Mouse (Mus musculus) heart, embryonic 14.5 days (tissue): ENCODE data around the gene Ltbp1. TPM values are rescaled to one million over a fixed set of nuclear protein-coding genes. Genes with fewer than 3 reads are reported as not detected.

Source experiments
- ATAC-seq: fragments of 200-750 bp; cut with Nextera tagmentation; 2 replicates; pipeline ENCODE4 v1.8.0; 2017; ENCODE audit warnings: low read depth, moderate TSS enrichment; ENCODE audit not compliant: insufficient number of reproducible peaks, insufficient read depth, low FRiP score
- H3K27ac ChIP-seq, 2 experiments: fragments of 200-500 bp in 1 of 2; fragments of 300-500 bp in 1 of 2; sonication (generic) in 1 of 2; replicated peaks in 1 of 2; 2 replicates each; pipeline ENCODE4 v1.5.1; 2012 to 2014; ENCODE audit warnings: low read depth in 2 of 2, low read length in 2 of 2, control low read depth in 1 of 2, mild to moderate bottlenecking in 1 of 2, mixed read lengths in 1 of 2; ENCODE audit not compliant: control insufficient read depth in 1 of 2, insufficient read depth in 1 of 2
- H3K27me3 ChIP-seq: fragments of 300-500 bp; sonication (generic); 2 replicates; pipeline ENCODE4 v1.6.1; 2014; ENCODE audit warnings: mild to moderate bottlenecking, low read length, control low read depth; ENCODE audit not compliant: control insufficient read depth, insufficient read depth
- H3K36me3 ChIP-seq: fragments of 300-500 bp; sonication (generic); 2 replicates; pipeline ENCODE4 v1.6.1; 2014; ENCODE audit warnings: mild to moderate bottlenecking, control low read depth, low read length, mixed read lengths; ENCODE audit not compliant: control insufficient read depth, insufficient read depth
- H3K4me1 ChIP-seq, 2 experiments: fragments of 200-500 bp in 1 of 2; fragments of 300-500 bp in 1 of 2; sonication (generic) in 1 of 2; 2 replicates each; pipeline ENCODE4 v1.6.1; 2012 to 2014; ENCODE audit warnings: low read length in 2 of 2, control low read depth in 1 of 2, mixed read lengths in 1 of 2; ENCODE audit not compliant: control insufficient read depth in 2 of 2, insufficient read depth in 2 of 2
- H3K4me2 ChIP-seq: fragments of 300-500 bp; sonication (generic); 2 replicates; pipeline ENCODE4 v1.6.1; 2014; ENCODE audit warnings: mild to moderate bottlenecking, low read length
- H3K4me3 ChIP-seq, 2 experiments: fragments of 200-500 bp in 1 of 2; fragments of 300-500 bp in 1 of 2; sonication (generic) in 1 of 2; 2 replicates each; pipeline ENCODE4 v1.5.1; 2012 to 2014; ENCODE audit warnings: low read length in 2 of 2, mild to moderate bottlenecking in 2 of 2, control low read depth in 1 of 2, low read depth in 1 of 2, moderate library complexity in 1 of 2; ENCODE audit not compliant: control insufficient read depth in 1 of 2, insufficient read depth in 1 of 2
- H3K9ac ChIP-seq: fragments of 300-500 bp; sonication (generic); 2 replicates; pipeline ENCODE4 v1.6.1; 2014; ENCODE audit warnings: mild to moderate bottlenecking, low read length
- H3K9me3 ChIP-seq: fragments of 300-500 bp; sonication (generic); 2 replicates; pipeline ENCODE4 v1.6.1; 2016; ENCODE audit warnings: low read length, control low read depth; ENCODE audit not compliant: control insufficient read depth
- WGBS: fragments of 180-500 bp; shearing (Covaris S2); extraction: QIAGEN DNeasy Blood & Tissue Kit; methylation state at CpG from one replicate; pipeline ENCODE4 v1.1.7; 2014; 5-methylcytosine and 5-hydroxymethylcytosine counted together
- polyA plus RNA-seq: library from polyadenylated mRNA; unstranded; fragments of >200 nt; fragmentation: Nextera tagmentation; extraction: Ambion mirVana; gene quantifications from 2 replicates; pipeline ENCODE4 v1.2.1, GENCODE M21; 2014

The Ltbp1 gene
- polyA plus RNA-seq, 1 experiment from 2014 or later: 38.1 TPM

DNA sequence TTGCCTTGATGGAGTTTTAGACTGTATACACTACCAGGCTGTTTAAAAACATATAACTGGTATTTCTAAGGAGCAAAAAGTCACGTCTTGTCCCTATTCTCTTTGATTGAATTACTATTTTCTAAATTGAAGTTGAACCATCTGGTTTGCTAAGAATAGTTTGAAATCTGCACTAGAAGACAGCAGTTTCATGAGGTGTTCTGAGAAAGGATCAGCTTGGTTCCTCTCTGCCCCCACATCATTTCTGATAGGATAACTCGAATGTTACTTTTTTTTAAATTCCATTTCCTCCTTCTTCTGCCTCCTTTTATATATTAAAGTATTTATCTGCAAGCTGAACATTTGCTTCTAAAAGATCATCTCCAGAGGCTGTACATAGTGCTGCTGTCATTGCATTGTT lies 231.2 kb downstream of the Ltbp1 start:
- Histone ChIP-seq H3K9ac (no peak overlapping the region), H3K36me3 (peaks cover 6% of the 10 kb centered on the region; the same call in 1 of the 2 replicates), H3K27ac (no peak overlapping the region), H3K9me3 (no peaks in the 10 kb centered on the region), H3K4me1 (peaks cover 0 to 8% of the 10 kb centered on the region in 2 experiments; a peak in 2 of 4 replicates), H3K27me3 (no peaks in the 10 kb centered on the region), H3K4me3 (no peak overlapping the region), H3K4me2 (no peak overlapping the region)
- ATAC-seq: no peak
- 86% methylated on average over 2 of the region's 2 CpGs for WGBS

DNA sequence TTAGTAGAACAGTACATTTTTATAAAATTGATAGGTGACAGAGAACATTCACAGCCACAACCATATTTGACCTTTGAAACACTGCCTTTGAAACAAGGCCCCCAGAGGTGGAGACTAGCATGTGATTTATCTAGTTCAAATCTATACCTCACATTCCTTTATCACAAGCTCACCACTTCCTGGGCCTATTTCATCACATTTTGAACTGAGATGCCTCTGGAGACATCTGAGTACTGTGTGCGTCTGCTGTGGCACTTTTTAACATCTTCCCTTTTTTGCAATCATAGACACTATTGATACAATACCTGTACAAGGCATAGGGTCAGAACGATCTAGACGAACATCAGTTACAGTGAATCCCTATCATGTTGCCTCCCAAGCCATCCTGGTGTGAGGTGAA lies 232.1 kb downstream of the Ltbp1 start:
- Histone ChIP-seq H3K4me3 (no peak overlapping the region), H3K9ac (no peak overlapping the region)

DNA sequence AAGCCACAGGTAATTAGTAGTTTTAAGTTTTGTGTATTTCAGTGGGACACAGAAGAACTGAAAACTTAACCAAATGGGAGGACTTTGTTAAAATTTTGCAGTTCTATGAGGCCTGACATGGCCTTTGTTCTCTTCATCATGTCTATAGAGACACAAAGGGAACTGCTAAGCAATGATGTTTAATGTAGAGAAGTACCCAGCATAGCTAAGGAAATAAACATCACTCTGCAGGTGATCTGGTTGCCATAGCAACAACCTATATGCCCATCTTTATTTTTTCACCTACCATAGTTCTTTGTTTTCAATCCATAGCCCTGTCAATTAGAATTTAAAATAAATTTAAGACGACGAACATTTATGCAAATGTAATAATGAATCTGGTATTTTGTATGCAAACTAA lies 233.3 kb downstream of the Ltbp1 start:
- Histone ChIP-seq H3K9me3 (no peaks in the 10 kb centered on the region), H3K4me2 (no peak overlapping the region), H3K27ac (no peak overlapping the region), H3K4me3 (no peak overlapping the region), H3K36me3 (peaks cover 10% of the 10 kb centered on the region; the same call in 1 of the 2 replicates), H3K4me1 (peaks cover 0 to 8% of the 10 kb centered on the region in 2 experiments; a peak in 2 of 4 replicates), H3K27me3 (no peaks in the 10 kb centered on the region), H3K9ac (no peak overlapping the region)
- 92% methylated on average over 2 of the region's 2 CpGs for WGBS
- no peak for ATAC-seq

More for the DNA sequence above, 232.1 kb downstream of the Ltbp1 start:
- no peak overlapping the region for H3K27ac ChIP-seq
- no peak for ATAC-seq
- H3K36me3 ChIP-seq: peaks cover 6% of the 10 kb centered on the region; the same call in 1 of the 2 replicates
- no peaks in the 10 kb centered on the region for H3K9me3 ChIP-seq
- WGBS: 92% methylated on average over 3 of the region's 3 CpGs
- peaks cover 0 to 8% of the 10 kb centered on the region in 2 experiments; a peak in 2 of 4 replicates for H3K4me1 ChIP-seq
- no peaks in the 10 kb centered on the region for H3K27me3 ChIP-seq
- no peak overlapping the region for H3K4me2 ChIP-seq

DNA sequence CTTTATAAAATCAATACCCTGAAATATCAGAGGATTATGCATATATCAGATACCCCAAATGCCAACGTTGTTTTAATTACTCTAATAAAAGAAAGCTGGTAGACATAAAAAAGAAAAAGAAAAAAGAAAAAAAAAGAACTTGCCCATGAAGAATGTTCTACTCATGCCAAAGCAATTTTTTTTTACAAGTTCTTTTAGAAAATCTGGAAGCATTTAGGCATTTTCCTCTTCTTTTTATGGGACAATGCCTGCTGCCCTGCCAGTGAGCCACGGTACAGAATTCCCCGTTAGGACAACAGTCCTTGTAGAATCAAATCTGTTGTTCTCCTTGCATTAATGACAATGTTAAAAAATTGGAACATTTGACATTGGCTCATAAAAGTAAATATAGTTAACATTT lies 234.2 kb downstream of the Ltbp1 start:
- ATAC-seq: no peak
- H3K9me3 ChIP-seq: no peaks in the 10 kb centered on the region
- no peak overlapping the region for H3K27ac ChIP-seq
- H3K4me1 ChIP-seq: peaks cover 0 to 8% of the 10 kb centered on the region in 2 experiments; a peak in 2 of 4 replicates
- WGBS: 86% methylated on average over 3 of the region's 3 CpGs
- no peak overlapping the region for H3K4me3 ChIP-seq
- H3K27me3 ChIP-seq: no peaks in the 10 kb centered on the region
- H3K36me3 ChIP-seq: peaks cover 10% of the 10 kb centered on the region; the same call in 1 of the 2 replicates
- no peak overlapping the region for H3K4me2 ChIP-seq
- H3K9ac ChIP-seq: no peak overlapping the region

DNA sequence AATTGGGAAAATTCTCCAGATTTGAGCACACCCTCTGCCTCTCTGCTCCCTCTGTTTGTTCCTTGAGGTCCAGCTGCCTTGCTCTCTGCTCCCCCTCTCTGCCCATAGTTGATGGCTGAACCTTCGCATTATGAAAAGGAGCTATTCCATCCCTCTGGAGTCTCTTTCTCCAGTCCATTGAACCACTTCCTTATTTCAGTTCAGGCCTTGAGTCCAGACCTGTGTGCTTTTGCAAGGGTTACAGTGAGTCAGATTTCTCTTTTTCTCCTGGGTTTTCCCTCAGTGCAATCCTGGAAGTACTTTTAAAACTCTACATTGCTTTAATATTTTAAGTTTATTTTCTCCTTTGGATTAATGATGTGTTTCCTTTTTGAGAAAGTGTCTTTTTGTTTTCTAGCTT lies 236.7 kb downstream of the Ltbp1 start:
- 100% methylated on average over 1 of the region's 1 CpGs for WGBS
- Histone ChIP-seq H3K4me3 (no peak overlapping the region), H3K4me1 (no peaks in the 10 kb centered on the region), H3K27ac (no peak overlapping the region), H3K4me2 (no peak overlapping the region), H3K27me3 (no peaks in the 10 kb centered on the region), H3K9me3 (no peaks in the 10 kb centered on the region), H3K9ac (no peak overlapping the region), H3K36me3 (peaks cover 4% of the 10 kb centered on the region; the same call in 1 of the 2 replicates)
- ATAC-seq: no peak

DNA sequence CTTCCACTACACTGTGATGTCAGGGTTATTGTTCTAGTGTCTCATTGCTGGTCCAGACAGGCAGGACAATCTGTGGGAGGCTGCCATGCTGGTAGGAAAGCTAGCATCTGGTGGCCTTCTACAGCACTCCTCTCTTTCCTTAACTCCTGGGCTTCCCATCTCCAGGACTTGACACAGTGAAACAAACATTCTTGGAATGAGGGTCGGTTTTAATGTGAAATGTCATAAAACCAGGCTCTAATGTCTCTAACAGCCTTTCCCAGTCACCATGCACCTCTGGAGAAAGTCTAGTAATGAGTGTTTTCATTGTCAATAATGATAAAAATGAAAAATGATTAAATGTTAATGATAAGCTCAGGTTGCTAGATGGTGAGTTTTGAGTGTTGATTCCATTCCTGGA lies 237.9 kb downstream of the Ltbp1 start:
- Histone ChIP-seq H3K4me1 (no peaks in the 10 kb centered on the region), H3K27me3 (no peaks in the 10 kb centered on the region), H3K4me3 (no peak overlapping the region), H3K4me2 (no peak overlapping the region), H3K9me3 (no peaks in the 10 kb centered on the region), H3K9ac (no peak overlapping the region), H3K36me3 (0 out of 2 replicates have a peak, but pooled peaks cover 7% of the 10 kb centered on the region), H3K27ac (no peak overlapping the region)
- ATAC-seq: no peak
- 88% methylated on average over 1 of the region's 1 CpGs for WGBS

DNA sequence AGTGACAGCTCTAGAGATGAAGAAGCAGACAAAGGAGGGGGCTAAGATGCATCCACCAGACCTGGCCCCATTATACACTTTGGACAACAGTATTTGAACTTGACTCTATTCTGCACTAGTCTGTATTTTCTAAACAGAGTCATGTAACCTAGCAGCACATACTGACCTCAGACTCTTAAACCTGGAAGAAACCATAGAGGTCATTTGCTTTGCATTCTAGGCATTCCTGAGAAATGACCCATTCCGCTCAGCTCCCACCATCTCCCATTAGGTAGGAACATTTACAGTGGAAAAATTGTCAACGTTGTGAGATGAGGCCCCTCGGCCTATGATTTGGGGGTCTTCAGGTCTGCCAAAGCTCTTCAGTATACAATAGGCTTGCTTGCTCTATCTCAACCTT lies 238.8 kb downstream of the Ltbp1 start:
- H3K9ac ChIP-seq: no peak overlapping the region
- ATAC-seq: no peak
- 0 out of 2 replicates have a peak, but pooled peaks cover 11% of the 10 kb centered on the region for H3K36me3 ChIP-seq
- WGBS: 83% methylated on average over 3 of the region's 3 CpGs
- H3K27ac ChIP-seq: no peak overlapping the region
- H3K27me3 ChIP-seq: no peaks in the 10 kb centered on the region
- no peaks in the 10 kb centered on the region for H3K9me3 ChIP-seq
- no peak overlapping the region for H3K4me3 ChIP-seq
- H3K4me1 ChIP-seq: peaks cover 0 to 6% of the 10 kb centered on the region in 2 experiments; a peak in 2 of 4 replicates
- no peak overlapping the region for H3K4me2 ChIP-seq

DNA sequence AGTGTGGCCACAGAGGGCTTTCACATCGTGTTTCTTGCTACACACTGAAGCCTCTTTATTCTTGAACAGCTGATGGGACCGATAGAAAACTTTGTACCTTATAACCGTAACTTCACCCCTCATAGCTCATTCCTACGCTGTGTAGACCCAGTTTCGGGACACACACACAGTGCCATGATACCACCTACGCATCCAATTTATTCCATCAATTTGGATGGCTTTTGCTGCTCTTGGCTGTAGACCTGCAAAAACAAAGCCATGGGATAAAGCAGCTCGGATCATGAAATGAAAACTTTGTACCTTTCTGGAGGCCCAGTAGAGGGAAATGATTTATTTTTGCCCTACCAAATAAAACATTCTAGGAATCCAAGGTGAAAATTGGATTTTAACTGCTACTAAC lies 239.7 kb downstream of the Ltbp1 start:
- Histone ChIP-seq H3K27me3 (no peaks in the 10 kb centered on the region), H3K4me2 (no peak overlapping the region), H3K36me3 (0 out of 2 replicates have a peak, but pooled peaks cover 11% of the 10 kb centered on the region), H3K9me3 (no peaks in the 10 kb centered on the region), H3K4me3 (no peak overlapping the region), H3K4me1 (peaks cover 0 to 6% of the 10 kb centered on the region in 2 experiments; a peak in 2 of 4 replicates), H3K27ac (no peak overlapping the region), H3K9ac (no peak overlapping the region)
- ATAC-seq: no peak
- 87% methylated on average over 7 of the region's 7 CpGs for WGBS
